Mouse (Mus musculus) lung, embryonic 15.5 days (tissue): ENCODE data around the gene Znhit2. TPM values are rescaled to one million over a fixed set of nuclear protein-coding genes. Genes with fewer than 3 reads are reported as not detected.

Source experiments
- ATAC-seq: fragments of 200-750 bp; cut with Nextera tagmentation; 2 replicates; pipeline ENCODE4 v1.8.0; 2017; ENCODE audit warnings: moderate number of reproducible peaks, borderline replicate concordance; ENCODE audit not compliant: low FRiP score, low TSS enrichment; ENCODE audit errors: extremely low read depth
- H3K27ac ChIP-seq: fragments of 300-500 bp; sonication (generic); 2 replicates; pipeline ENCODE4 v1.5.1; 2015; ENCODE audit warnings: moderate library complexity, mild to moderate bottlenecking, inconsistent platforms
- H3K27me3 ChIP-seq: fragments of 300-500 bp; sonication (generic); 2 replicates; pipeline ENCODE4 v1.6.1; 2015; ENCODE audit warnings: inconsistent platforms
- H3K36me3 ChIP-seq: fragments of 300-500 bp; sonication (generic); 2 replicates; pipeline ENCODE4 v1.6.1; 2015; ENCODE audit warnings: inconsistent platforms
- H3K4me1 ChIP-seq: fragments of 300-500 bp; sonication (generic); 2 replicates; pipeline ENCODE4 v1.6.1; 2015; ENCODE audit warnings: inconsistent platforms
- H3K4me2 ChIP-seq: fragments of 300-500 bp; sonication (generic); 2 replicates; pipeline ENCODE4 v1.6.1; 2015; ENCODE audit warnings: inconsistent platforms, mild to moderate bottlenecking, moderate library complexity
- H3K4me3 ChIP-seq: fragments of 300-500 bp; sonication (generic); 2 replicates; pipeline ENCODE4 v1.5.1; 2015; ENCODE audit warnings: mild to moderate bottlenecking, inconsistent platforms
- H3K9ac ChIP-seq: fragments of 300-500 bp; sonication (generic); 2 replicates; pipeline ENCODE4 v1.6.1; 2015; ENCODE audit warnings: inconsistent platforms
- H3K9me3 ChIP-seq: fragments of 300-500 bp; sonication (generic); 2 replicates; pipeline ENCODE4 v1.6.1; 2016; ENCODE audit warnings: inconsistent platforms
- WGBS: fragments of 180-500 bp; shearing (Covaris S2); methylation state at CpG from one replicate; pipeline ENCODE4 v1.1.7; 2015; 5-methylcytosine and 5-hydroxymethylcytosine counted together
- polyA plus RNA-seq: library from polyadenylated mRNA; unstranded; fragments of >200 nt; fragmentation: Nextera tagmentation; extraction: Ambion mirVana; gene quantifications from 2 replicates; pipeline ENCODE4 v1.2.1, GENCODE M21; 2015

Znhit2 gene
- polyA plus RNA-seq, 1 experiment from 2014 or later = 33.8 TPM

GRCm38 (mm10) chr19:6067011-6067723, 6.2 kb downstream of the Znhit2 start:
- under 1% methylated on average over 30 of the region's 30 CpGs for WGBS

GRCm38 (mm10) chr19:6067724-6068415, 6.9 kb downstream of the Znhit2 start, which contains the start of gene Tm7sf2:
Tm7sf2 (minus strand) TSS chr19:6068373.
- Histone ChIP-seq H3K4me3 (peak within 1 kb of the TSS; percentile 50), H3K27ac (peak within 1 kb of the TSS; percentile 54), H3K36me3 (peaks cover 29% of the 10 kb centered on the region), H3K4me1 (peaks cover 22% of the 10 kb centered on the region), H3K4me2 (peak within 1 kb of the TSS; percentile 96), H3K27me3 (no peaks in the 10 kb centered on the region), H3K9ac (peak within 1 kb of the TSS; percentile 52), H3K9me3 (no peaks in the 10 kb centered on the region)
- 9% methylated on average over 33 of the region's 33 CpGs for WGBS
- ATAC-seq = peak; percentile 92

More at GRCm38 (mm10) chr19:6067011-6067723, 6.2 kb downstream of the Znhit2 start:
- H3K4me3 ChIP-seq = peak overlapping the region; percentile 50
- peak; percentile 36; the same call in 1 of the 2 replicates for ATAC-seq
- no peaks in the 10 kb centered on the region for H3K27me3 ChIP-seq
- H3K4me1 ChIP-seq = peaks cover 29% of the 10 kb centered on the region
- peaks cover 29% of the 10 kb centered on the region for H3K36me3 ChIP-seq
- peak overlapping the region; percentile 52 for H3K9ac ChIP-seq
- H3K4me2 ChIP-seq = peak overlapping the region; percentile 96
- peak overlapping the region; percentile 54 for H3K27ac ChIP-seq
- no peaks in the 10 kb centered on the region for H3K9me3 ChIP-seq

GRCm38 (mm10) chr19:6068951-6069350, 8.0 kb downstream of the Znhit2 start:
- Histone ChIP-seq H3K4me3 (no peak overlapping the region), H3K9me3 (no peaks in the 10 kb centered on the region), H3K27ac (no peak overlapping the region), H3K36me3 (peaks cover 29% of the 10 kb centered on the region), H3K9ac (no peak overlapping the region), H3K27me3 (no peaks in the 10 kb centered on the region), H3K4me1 (peaks cover 20% of the 10 kb centered on the region), H3K4me2 (no peak overlapping the region)
- 80% methylated on average over 4 of the region's 4 CpGs for WGBS
- no peak for ATAC-seq

- ATAC-seq = no peak
- H3K27ac ChIP-seq = no peak overlapping the region
- H3K4me1 ChIP-seq = peaks cover 20% of the 10 kb centered on the region
- H3K4me2 ChIP-seq = no peak overlapping the region
- 87% methylated on average over 10 of the region's 10 CpGs for WGBS
- H3K27me3 ChIP-seq = no peaks in the 10 kb centered on the region
- H3K9me3 ChIP-seq = no peaks in the 10 kb centered on the region
- no peak overlapping the region for H3K9ac ChIP-seq
- peaks cover 29% of the 10 kb centered on the region for H3K36me3 ChIP-seq
- H3K4me3 ChIP-seq = no peak overlapping the region
These were observed 8.9 kb downstream of the Znhit2 start for GRCm38 (mm10) chr19:6069851-6070250.

- Histone ChIP-seq H3K36me3 (peaks cover 29% of the 10 kb centered on the region), H3K9ac (no peak overlapping the region), H3K27ac (no peak overlapping the region), H3K4me3 (no peak overlapping the region), H3K27me3 (no peaks in the 10 kb centered on the region), H3K4me1 (peaks cover 20% of the 10 kb centered on the region), H3K4me2 (no peak overlapping the region), H3K9me3 (no peaks in the 10 kb centered on the region)
- 85% methylated on average over 31 of the region's 31 CpGs for WGBS
- ATAC-seq = no peak
These were observed 9.7 kb downstream of the Znhit2 start for GRCm38 (mm10) chr19:6070571-6071250.

- peaks cover 29% of the 10 kb centered on the region for H3K36me3 ChIP-seq
- WGBS = 89% methylated on average over 19 of the region's 19 CpGs
These were observed 10.3 kb downstream of the Znhit2 start for GRCm38 (mm10) chr19:6071261-6071660.

GRCm38 (mm10) chr19:6073889-6074288, 12.9 kb downstream of the Znhit2 start:
- Histone ChIP-seq H3K36me3 (peaks cover 27% of the 10 kb centered on the region), H3K4me3 (no peak overlapping the region), H3K27me3 (no peaks in the 10 kb centered on the region), H3K9me3 (no peaks in the 10 kb centered on the region), H3K9ac (no peak overlapping the region), H3K4me2 (no peak overlapping the region), H3K27ac (no peak overlapping the region), H3K4me1 (peaks cover 16% of the 10 kb centered on the region)
- no peak for ATAC-seq
- 90% methylated on average over 5 of the region's 5 CpGs for WGBS

More at GRCm38 (mm10) chr19:6071261-6071660, 10.3 kb downstream of the Znhit2 start:
- H3K4me1 ChIP-seq = peaks cover 24% of the 10 kb centered on the region
- no peaks in the 10 kb centered on the region for H3K27me3 ChIP-seq
- no peak overlapping the region for H3K4me3 ChIP-seq
- ATAC-seq = no peak
- H3K4me2 ChIP-seq = no peak overlapping the region
- H3K9ac ChIP-seq = no peak overlapping the region
- H3K27ac ChIP-seq = no peak overlapping the region
- no peaks in the 10 kb centered on the region for H3K9me3 ChIP-seq

- H3K27ac ChIP-seq = peak within 1 kb of the TSS; percentile 87
- no peaks in the 10 kb centered on the region for H3K27me3 ChIP-seq
- peak within 1 kb of the TSS; percentile 67 for H3K4me2 ChIP-seq
- peak; percentile 81 for ATAC-seq
- peak within 1 kb of the TSS; percentile 79 for H3K9ac ChIP-seq
- WGBS = under 1% methylated on average over 33 of the region's 33 CpGs
- peaks cover 16% of the 10 kb centered on the region for H3K4me1 ChIP-seq
- H3K9me3 ChIP-seq = no peaks in the 10 kb centered on the region
- H3K36me3 ChIP-seq = peaks cover 19% of the 10 kb centered on the region
- H3K4me3 ChIP-seq = peak within 1 kb of the TSS; percentile 76
These were observed 15.8 kb downstream of the Znhit2 start, which contains the start of gene Vps51 for GRCm38 (mm10) chr19:6076564-6077393. Vps51 (minus strand) TSS chr19:6077231.

- Histone ChIP-seq H3K4me1 (peaks cover 26% of the 10 kb centered on the region), H3K27ac (no peak within 1 kb of the TSS), H3K36me3 (peaks cover 28% of the 10 kb centered on the region), H3K27me3 (no peaks in the 10 kb centered on the region), H3K4me2 (no peak within 1 kb of the TSS), H3K4me3 (no peak within 1 kb of the TSS), H3K9ac (no peak within 1 kb of the TSS), H3K9me3 (no peaks in the 10 kb centered on the region)
- 88% methylated on average over 12 of the region's 12 CpGs for WGBS
- ATAC-seq = no peak
These were observed 19.0 kb downstream of the Znhit2 start, which contains the start of gene Tmem262 for GRCm38 (mm10) chr19:6079983-6080480. Tmem262 (plus strand) TSS chr19:6080033.

GRCm38 (mm10) chr19:6082156-6082555, 21.2 kb downstream of the Znhit2 start, which contains the start of gene Gm28374:
Gm28374 (minus strand) TSS chr19:6082256.
- no peak for ATAC-seq
- WGBS = 79% methylated on average over 9 of the region's 9 CpGs
- Histone ChIP-seq H3K27ac (no peak within 1 kb of the TSS), H3K4me3 (no peak within 1 kb of the TSS), H3K4me1 (peaks cover 31% of the 10 kb centered on the region), H3K36me3 (peaks cover 38% of the 10 kb centered on the region), H3K27me3 (no peaks in the 10 kb centered on the region), H3K9me3 (no peaks in the 10 kb centered on the region), H3K4me2 (no peak within 1 kb of the TSS), H3K9ac (no peak within 1 kb of the TSS)
